Mouse (Mus musculus) gastrocnemius, adult 18-20 months (tissue): ENCODE results near the gene Msi1. TPM values are rescaled to one million over a fixed set of nuclear protein-coding genes. Genes with fewer than 3 reads are reported as not detected.
"Not testable (repeated sequence)": the region's sequence is repeated elsewhere in the genome, so short reads cannot be mapped to it uniquely, and the experiment has no call there.

Experiments
- DNase-seq: peaks from one replicate; pipeline ENCODE4 v3.0.0; 2021; ENCODE audit warnings: low spot score
- total RNA-seq, 2 experiments: library from RNA; stranded (reverse); gene quantifications; 2 replicates each; pipeline ENCODE4 v1.2.3; 2021

The Msi1 gene
- total RNA-seq, 2 experiments from 2014 or later: 0.57 TPM; not detected in 1

DNA sequence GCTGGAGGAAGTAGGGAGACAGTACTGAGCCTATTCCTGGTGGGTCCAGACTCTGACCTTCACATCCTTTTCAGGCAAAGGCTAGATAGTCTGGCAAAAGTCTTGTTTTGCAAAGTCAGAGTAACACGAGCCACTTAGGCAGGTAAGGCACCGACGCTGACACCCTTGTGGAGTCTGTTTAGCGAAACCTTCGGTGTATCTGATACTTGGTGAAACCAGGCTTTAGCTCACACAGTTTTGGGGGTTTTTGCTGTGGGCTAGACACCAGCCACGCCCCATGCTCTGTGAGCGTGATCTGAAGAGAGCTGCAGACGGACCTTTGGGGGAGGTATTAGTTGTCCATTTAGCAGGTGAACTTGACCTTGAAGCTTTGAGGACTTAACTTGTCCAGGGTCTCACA is 3.8 kb downstream of the Msi1 start:
- DNase-seq: no peak

DNA sequence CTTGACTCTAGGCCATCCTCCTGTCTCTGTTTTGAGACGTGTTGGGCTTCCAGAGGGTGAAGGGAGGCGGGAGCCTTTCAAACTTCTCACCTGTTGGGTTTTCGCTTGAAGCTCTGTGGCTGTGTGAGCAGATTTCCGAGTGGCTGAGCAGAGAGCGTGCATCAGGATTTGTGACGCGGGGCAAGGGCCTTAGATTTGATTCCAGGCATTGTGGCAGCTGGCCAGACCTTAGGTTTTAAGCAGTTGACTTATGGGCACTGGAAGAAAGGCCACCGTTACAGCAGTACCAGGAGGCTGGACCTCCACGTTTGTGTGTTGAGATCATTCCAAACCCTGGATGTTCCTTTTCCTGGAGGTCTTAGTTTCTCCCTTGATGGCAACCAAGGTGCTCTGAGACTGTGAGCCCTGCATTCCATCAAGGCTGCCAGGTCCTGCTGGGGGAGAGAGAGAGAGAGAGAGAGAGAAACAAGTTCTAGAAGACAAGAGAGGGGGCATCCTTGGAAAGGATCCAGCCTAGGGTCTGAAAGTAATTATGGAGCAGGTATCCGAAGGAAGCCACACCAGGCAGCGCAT is 5.0 kb downstream of the Msi1 start:
- DNase-seq: no peak

DNA sequence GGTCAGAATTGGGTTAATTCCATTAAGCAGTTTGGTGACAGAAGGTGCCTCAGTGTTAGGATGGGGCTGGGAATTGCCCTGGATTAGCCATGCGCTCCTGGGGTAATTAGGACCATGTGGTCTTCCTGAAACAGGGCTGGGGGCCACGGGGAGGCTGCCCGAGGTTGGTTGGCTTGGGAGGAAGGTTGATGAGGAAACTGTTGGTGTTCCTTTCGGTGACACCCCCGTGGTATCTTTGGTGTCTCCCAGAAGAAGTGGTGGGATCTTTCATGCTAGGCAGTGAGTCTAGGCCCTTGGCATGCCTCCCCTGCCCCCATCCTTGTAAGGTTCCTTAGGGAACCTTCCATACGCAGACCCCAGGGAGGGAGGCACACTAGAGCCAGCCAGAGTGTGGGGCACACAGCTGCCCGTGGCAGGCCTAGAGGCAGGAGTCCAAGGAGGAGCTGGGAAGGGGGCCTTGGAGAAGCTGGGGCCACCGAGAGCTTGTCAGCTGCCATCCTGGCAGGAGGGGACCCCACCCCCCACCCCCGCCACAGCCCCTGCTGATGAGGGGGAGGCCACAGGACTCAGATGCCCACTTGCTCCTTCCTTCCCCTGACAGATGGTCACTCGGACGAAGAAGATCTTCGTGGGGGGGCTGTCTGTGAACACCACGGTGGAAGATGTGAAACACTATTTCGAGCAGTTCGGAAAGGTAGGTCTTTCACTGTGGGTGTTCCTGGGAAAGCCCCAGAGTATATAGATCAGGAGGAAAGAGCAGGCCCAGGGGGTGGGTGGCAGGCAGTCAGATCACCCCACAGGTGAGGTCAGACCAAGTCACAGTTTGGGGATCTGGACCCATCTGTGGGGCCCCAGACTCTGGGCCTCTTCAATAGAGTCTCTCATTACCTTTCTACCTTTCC is 5.7 kb downstream of the Msi1 start:
- no peak for DNase-seq

- DNase-seq: no peak
These were observed 6.5 kb downstream of the Msi1 start for GRCm38 (mm10) chr5:115435755-115436379.

GRCm38 (mm10) chr5:115436421-115437124 is 7.2 kb downstream of the Msi1 start:
- peak; percentile 13 for DNase-seq

DNA sequence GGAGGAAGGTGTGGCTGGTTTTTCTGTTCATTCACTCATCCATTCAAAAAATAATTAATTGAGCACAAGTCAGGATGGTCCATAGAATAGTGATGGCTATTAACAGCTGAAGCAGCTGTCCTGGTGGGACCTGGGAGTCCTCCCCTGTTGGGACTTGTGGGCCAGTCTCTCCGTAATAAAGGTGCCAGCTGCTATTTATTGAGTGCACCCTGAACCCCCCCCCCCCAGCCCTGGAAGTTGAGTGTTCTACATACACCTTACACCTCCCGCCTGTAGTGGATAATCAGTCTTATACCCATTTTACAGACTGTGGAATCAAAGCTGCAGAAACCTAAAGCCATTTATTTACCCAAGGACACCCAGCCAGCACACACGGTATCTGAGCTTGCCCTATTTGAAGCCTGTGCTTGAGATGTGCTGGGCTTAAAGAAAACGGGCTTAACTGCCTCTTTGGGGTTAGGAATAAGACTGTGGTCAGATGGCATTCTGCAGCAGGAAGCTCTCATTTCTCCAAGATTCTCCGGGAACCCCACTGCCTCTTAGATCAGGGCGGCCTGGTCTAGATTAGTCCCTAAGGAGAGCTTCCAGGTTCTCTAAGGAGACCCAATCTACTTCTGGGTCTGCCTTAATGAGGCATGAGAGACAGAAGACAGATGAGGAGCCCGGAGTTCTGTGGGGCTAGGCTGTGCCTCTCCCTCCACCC is 8.0 kb downstream of the Msi1 start:
- no peak for DNase-seq

DNA sequence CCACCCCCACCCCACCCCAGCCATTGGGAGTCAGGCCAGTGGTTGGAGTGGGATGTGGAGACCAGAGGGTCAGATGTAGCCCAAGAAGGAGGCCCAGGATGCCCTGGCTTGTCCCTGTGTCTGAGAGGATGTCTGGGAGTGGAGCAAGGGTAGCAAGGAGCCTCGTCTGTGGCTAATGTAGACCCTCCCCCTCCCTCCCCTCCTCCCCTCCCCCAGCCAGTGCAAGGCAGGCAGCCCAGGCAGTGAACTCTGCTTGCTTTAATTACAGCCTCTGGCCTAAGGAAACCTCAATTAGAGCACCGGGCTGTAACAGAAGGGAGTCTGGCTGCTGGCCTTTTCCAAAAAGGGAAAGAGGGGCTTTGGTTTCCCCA is 8.5 kb downstream of the Msi1 start:
- no peak for DNase-seq

GRCm38 (mm10) chr5:115438667-115439066 is 9.3 kb downstream of the Msi1 start:
- no peak for DNase-seq

DNA sequence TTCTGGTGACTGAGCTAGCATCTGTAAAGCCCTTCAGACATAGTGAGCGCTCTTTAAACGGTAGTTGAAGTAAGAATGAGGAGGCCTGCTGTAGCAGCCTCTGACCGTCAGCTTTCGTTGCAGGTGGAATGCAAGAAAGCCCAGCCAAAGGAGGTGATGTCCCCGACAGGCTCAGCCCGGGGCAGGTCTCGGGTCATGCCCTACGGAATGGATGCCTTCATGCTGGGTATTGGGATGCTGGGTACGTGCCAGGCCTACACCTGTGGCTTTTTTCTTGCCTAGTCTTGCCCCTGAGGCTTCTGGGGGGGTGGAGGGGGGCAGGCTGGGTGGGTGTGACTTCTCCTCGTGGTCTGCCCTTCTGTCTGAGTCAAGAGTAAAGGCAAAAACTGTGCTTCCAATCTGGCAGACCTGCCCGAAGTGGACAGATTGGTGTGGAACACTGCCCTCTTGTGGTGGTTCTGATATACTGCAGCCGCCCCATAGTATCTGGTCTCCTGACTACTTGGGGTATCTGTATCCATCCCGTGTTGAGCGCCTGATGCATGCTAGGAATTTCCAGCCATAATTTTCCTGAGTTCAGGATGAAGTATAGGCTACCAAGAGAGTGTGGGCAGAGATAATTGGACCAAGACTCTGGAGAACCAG is 11.9 kb downstream of the Msi1 start:
- peak; percentile 73 for DNase-seq

DNA sequence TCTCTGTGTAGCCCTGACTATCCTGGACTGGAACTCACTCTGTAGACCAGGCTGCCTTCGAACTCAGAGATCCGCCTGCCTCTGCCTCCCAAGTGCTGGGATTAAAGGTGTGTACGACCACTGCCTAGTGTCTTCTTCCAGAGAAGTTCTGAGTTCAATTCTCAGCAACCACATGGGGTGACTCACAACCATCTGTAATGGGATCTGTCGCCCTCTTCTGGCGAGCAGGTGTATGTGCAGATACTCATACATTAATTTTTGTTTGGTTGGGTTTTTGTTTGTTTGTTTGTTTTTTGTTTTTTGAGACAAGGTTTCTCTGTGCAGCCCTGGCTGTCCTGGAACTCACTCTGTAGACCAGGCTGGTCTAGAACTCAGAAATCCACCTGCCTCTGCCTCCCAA is 13.3 kb downstream of the Msi1 start:
- DNase-seq: not testable (repeated sequence)

DNA sequence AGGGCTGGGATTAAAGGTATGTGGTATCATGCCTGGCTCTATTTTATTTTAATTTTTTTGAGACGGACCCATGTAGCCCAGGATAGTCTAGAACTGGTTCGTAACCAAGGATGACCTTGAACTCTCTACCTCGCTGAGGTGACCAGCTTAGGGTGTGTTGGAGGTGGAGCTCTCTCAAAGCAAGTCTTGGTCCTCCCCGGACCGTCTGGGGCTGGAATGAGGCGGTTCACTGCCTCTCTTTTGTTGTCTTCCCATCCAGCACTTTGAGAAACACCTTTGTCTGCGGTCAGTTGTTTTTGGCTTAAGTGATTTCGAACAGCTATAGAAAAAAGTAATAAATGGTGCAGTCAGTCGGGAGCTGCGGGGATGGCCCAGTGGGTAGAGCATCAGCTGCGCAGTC is 14.7 kb downstream of the Msi1 start:
- DNase-seq: no peak

- DNase-seq: no peak
These were observed 17.7 kb downstream of the Msi1 start for GRCm38 (mm10) chr5:115447108-115447507.

DNA sequence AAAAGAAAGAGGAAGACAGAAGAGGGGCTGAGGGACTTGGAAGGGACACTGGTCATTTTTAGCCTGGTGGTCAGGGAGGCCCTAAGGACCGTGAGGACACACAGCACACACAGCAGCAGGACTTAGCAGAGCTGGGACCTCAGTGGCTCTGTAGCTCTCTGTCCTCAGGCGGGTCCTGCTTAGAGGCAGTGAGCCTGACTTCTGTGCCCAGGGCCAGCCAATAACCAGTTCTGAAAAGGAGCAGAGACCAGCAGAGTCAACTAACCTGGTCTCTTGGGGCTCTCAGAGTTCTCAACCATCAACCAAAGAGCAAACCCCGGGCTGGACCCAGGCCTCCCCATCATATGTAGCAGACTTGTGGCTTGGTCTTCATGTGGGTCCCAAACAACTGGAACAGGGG is 19.8 kb downstream of the Msi1 start:
- DNase-seq: no peak

DNA sequence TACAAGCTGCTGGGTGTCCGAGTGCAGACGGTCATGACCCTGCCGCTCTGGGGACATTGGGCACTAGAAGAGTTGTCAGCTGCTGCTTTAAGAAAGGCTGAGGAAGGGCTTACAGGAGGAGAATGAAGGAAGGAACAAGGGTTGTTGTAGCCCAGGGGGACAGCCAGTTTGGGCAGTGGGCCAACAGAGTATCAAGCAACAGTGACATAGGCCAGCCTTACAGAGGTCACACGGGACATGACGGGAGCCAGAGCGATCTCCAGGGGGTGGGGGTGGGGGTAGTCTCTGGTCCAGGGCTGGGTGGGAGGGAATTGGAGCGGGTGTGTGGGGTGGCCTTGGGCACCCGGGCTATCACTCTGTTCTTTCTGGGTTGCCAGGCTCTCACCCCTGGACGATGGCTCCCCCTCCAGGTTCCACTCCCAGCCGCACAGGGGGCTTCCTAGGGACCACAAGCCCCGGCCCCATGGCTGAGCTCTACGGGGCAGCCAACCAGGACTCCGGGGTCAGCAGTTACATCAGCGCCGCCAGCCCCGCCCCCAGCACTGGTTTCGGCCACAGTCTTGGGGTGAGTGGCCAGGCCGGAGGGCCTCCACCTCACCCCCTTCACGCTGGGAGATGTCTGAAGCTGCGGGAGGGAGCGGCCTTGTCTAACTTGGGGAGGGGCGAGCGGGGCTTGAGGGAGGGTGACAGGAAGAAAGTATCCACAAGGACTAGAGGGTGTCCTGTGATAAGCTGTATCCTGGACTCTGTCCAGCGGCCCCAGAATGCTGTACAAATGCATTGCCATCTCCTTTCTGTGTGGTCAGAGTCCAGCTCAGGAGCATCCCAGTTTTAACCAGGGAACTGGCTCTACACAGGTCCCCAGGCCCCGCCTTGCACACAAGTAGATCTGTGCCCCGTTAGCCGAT is 21.3 kb downstream of the Msi1 start:
- DNase-seq: no peak

DNA sequence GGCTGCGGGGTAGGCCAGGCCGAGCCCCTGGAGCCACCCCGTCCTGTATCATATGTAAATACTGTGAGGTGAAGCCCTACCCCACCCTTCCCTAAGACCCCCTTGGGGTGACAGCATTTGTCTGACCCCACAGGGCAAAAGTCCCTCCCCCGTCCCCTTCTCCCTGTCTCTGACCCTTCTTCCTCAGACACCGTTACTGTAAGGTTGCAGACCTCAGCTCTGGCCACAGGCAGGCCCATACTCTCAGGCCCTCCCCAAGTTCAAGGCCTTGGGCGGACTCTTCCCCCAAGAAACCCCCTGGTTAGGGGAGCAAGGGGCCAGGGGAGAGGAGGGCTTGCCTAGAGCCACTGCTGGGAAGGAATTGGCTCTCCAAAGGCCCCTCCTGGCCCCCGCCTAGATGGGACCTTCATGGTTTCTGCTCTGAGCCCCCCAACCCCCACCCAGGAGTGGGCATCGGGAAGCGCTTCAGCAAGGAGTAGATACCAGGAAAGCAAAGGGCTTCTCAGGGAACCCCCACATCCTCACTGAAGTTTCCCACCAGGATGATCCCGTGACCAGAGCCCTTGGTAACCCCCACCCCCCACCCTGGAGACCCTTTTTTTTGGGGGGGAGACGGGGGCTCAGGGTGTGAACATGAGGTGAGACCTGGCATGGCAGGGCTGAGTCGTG is 25.2 kb downstream of the Msi1 start:
- no peak for DNase-seq

DNA sequence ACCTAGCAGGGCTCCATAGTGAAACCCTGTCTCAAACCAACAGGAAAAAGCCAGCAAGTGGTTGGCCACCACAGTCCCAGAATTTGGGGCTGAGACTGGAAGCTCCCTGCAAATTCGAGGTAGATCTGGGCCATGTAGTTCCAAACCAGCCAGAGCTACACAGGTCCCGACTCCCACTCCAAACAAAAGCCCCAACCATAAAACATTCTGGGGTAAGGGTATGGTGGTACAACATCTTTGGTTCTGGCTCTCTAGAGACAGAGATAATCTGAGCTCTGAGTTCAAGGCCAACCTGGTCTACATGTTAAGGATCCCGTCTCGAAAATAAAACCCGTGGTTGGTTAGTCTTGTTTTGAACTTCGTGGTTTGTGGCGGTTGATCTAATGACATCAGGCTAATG is 26.4 kb downstream of the Msi1 start:
- no peak for DNase-seq

GRCm38 (mm10) chr5:115458918-115459317 is 29.5 kb downstream of the Msi1 start:
- DNase-seq: no peak

GRCm38 (mm10) chr5:115464408-115465115 is 35.2 kb downstream of the Msi1 start:
- no peak for DNase-seq
